Mouse (Mus musculus): ENCODE results near the gene Grk1. TPM values are rescaled to one million over a fixed set of nuclear protein-coding genes. Genes with fewer than 3 reads are reported as not detected.

The Grk1 gene
- polyA plus RNA-seq, 1 experiment from 2014 or later = 0.03 TPM

GRCm38 (mm10) chr8:13396725-13397124 lies 8.2 kb upstream of the Grk1 start, which contains the start of gene Atp4b:
TSS of gene Atp4b (minus strand) at chr8:13396825.
- Histone ChIP-seq H3K27ac (no peak within 1 kb of the TSS), H3K4me1 (no peaks in the 10 kb centered on the region), H3K36me3 (replicated peaks) (no peaks in the 10 kb centered on the region), H3K4me3 (no peak within 1 kb of the TSS), H3K9me3 (no peaks in the 10 kb centered on the region), H3K27me3 (replicated peaks) (no peaks in the 10 kb centered on the region), H3K4me2 (no peak within 1 kb of the TSS), H3K9ac (no peak within 1 kb of the TSS)
- no peak for ATAC-seq (replicated peaks)
- WGBS = 88% methylated on average over 5 of the region's 5 CpGs

DNA sequence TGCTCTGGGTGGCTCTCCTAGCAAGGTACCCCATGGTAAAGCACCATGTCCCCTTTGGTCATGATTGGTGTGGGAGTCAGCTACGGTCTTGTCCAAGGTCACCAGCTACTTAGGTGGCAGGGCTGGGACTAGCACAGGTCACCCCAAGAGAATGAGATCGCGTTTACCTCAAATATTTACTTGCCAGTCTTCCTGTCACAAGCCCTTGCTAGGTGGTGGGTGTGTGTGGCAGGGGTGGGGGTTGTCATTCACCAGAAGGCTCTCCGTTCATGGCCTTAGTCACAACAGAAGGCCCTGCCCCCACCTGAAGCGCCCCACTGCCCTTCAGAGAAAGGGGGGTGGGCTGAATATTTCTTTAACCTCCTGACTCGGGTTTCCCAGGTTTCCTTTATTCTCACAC lies 1.4 kb upstream of the Grk1 start:
- 77% methylated on average over 6 of the region's 6 CpGs for WGBS
- Histone ChIP-seq H3K4me3 (no peak overlapping the region), H3K9me3 (no peaks in the 10 kb centered on the region)

DNA sequence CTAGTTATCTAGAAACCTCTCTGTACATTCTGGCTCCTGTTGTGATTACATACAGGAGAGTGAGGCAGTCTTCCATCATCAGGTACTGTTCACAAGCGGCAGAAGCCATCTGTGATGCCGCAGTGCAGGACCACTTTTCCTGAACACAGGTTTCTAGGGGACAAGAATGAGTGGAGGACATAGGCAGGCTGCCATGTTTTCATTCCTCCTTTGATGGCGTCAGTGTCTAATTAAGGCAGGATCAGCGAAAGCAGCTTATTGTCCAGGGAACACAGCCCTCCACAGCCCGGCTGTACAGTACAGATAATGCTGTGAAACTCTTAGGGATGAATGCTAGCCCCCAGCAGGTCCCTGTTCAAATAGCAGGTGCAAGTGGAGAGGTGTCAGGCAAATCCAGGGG lies 1.1 kb downstream of the Grk1 start:
- Histone ChIP-seq H3K4me1 (no peaks in the 10 kb centered on the region), H3K27ac (no peak overlapping the region), H3K36me3 (replicated peaks) (no peaks in the 10 kb centered on the region), H3K4me3 (no peak overlapping the region), H3K4me2 (no peak overlapping the region), H3K27me3 (replicated peaks) (no peaks in the 10 kb centered on the region), H3K9ac (no peak overlapping the region), H3K9me3 (no peaks in the 10 kb centered on the region)
- WGBS = 53% methylated on average over 5 of the region's 5 CpGs
- no peak for ATAC-seq (replicated peaks)

More for the DNA sequence above, 1.4 kb upstream of the Grk1 start:
- Histone ChIP-seq H3K9ac (no peak overlapping the region), H3K4me2 (no peak overlapping the region), H3K27ac (no peak overlapping the region), H3K36me3 (replicated peaks) (no peaks in the 10 kb centered on the region), H3K4me1 (no peaks in the 10 kb centered on the region), H3K27me3 (replicated peaks) (no peaks in the 10 kb centered on the region)
- no peak for ATAC-seq (replicated peaks)

- Histone ChIP-seq H3K9me3 (no peaks in the 10 kb centered on the region), H3K27me3 (replicated peaks) (no peaks in the 10 kb centered on the region), H3K4me1 (no peaks in the 10 kb centered on the region), H3K27ac (no peak overlapping the region), H3K4me3 (no peak overlapping the region), H3K4me2 (no peak overlapping the region), H3K36me3 (replicated peaks) (no peaks in the 10 kb centered on the region), H3K9ac (no peak overlapping the region)
- WGBS = 27% methylated on average over 6 of the region's 6 CpGs
- no peak for ATAC-seq (replicated peaks)
Observed at GRCm38 (mm10) chr8:13411597-13411996, 6.7 kb downstream of the Grk1 start.

DNA sequence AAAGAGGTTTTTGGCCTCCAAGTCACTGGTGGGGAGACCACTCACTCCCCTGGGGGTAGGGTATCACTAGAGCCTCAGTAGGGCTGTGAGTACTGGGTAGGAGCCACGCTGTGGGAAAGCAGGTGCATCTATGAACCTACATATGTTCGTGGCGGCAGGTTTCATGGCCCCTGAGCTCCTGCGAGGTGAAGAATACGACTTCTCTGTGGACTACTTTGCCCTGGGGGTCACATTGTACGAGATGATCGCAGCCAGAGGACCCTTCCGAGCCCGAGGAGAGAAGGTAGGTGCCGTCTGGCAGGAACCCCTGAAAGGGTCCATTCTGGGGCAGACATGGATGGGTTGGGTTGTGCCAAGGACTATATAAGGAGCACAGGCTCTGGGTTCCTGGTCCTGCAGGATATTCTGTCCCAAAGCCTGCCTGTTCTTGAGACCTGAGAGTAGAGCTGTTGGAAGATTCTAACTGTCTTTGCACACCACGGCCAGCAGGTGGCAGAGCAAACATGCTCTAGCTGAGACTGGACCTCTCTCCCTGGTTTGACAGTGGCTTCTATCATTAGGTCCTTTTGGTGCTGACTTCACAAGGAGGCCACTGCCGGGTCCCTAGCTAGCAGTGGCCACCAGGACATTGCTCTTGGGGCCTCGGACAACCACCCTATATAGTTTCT lies 8.1 kb downstream of the Grk1 start:
- Histone ChIP-seq H3K36me3 (replicated peaks) (no peaks in the 10 kb centered on the region), H3K27ac (no peak overlapping the region), H3K27me3 (replicated peaks) (no peaks in the 10 kb centered on the region), H3K9me3 (no peaks in the 10 kb centered on the region), H3K9ac (no peak overlapping the region), H3K4me3 (no peak overlapping the region), H3K4me2 (no peak overlapping the region), H3K4me1 (no peaks in the 10 kb centered on the region)
- no peak for ATAC-seq (replicated peaks)
- 62% methylated on average over 13 of the region's 13 CpGs for WGBS

DNA sequence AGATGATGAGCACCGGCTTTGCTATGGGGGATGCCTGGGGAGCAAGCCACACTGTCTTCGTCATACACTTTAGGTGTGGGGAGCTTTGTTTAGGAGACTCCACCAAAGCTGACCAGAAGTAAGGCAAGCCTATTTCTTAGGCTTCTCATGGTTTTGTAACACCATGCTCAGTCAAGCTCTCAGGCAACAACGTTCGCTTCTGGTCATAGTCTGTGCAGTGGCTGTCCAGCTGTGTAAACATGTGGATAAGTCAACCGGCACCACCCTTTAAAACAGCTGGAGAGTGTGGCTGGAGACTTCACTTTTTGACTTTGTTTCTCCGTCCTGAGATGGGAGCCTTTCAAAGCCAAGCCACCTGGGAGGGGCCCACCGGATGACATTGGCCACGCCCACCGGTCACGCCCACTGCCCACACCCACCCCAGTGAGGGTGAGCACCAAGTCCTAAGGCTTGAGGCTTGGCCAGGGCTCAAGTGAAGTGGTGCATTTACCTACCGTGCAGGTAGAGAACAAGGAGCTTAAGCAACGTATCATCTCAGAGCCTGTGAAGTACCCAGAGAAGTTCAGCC lies 9.0 kb downstream of the Grk1 start:
- no peak overlapping the region for H3K4me3 ChIP-seq
- H3K36me3 ChIP-seq (replicated peaks) = no peaks in the 10 kb centered on the region
- ATAC-seq (replicated peaks) = no peak
- WGBS = 60% methylated on average over 12 of the region's 12 CpGs
- no peak overlapping the region for H3K4me2 ChIP-seq
- no peaks in the 10 kb centered on the region for H3K9me3 ChIP-seq
- H3K27me3 ChIP-seq (replicated peaks) = no peaks in the 10 kb centered on the region
- no peaks in the 10 kb centered on the region for H3K4me1 ChIP-seq
- no peak overlapping the region for H3K9ac ChIP-seq
- no peak overlapping the region for H3K27ac ChIP-seq

DNA sequence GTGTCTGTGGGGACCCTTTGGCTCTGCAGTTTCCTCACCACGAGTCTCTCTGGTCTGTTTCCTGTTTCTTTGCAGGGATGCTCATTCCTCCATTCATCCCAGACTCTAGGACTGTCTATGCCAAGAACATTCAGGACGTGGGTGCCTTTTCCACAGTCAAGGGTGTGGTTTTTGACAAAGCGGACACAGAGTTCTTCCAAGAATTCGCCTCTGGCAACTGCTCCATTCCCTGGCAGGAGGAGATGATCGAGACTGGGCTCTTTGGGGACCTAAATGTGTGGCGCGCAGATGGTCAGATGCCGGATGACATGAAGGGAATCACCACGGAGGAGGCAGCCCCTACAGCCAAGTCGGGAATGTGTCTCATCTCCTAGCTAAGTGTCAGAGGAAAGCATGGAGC lies 11.0 kb downstream of the Grk1 start:
- WGBS = 80% methylated on average over 10 of the region's 10 CpGs
- Histone ChIP-seq H3K9me3 (no peaks in the 10 kb centered on the region), H3K4me1 (no peaks in the 10 kb centered on the region), H3K27me3 (replicated peaks) (no peaks in the 10 kb centered on the region), H3K9ac (no peak overlapping the region), H3K4me2 (no peak overlapping the region), H3K36me3 (replicated peaks) (no peaks in the 10 kb centered on the region), H3K27ac (no peak overlapping the region), H3K4me3 (no peak overlapping the region)
- ATAC-seq (replicated peaks) = no peak

DNA sequence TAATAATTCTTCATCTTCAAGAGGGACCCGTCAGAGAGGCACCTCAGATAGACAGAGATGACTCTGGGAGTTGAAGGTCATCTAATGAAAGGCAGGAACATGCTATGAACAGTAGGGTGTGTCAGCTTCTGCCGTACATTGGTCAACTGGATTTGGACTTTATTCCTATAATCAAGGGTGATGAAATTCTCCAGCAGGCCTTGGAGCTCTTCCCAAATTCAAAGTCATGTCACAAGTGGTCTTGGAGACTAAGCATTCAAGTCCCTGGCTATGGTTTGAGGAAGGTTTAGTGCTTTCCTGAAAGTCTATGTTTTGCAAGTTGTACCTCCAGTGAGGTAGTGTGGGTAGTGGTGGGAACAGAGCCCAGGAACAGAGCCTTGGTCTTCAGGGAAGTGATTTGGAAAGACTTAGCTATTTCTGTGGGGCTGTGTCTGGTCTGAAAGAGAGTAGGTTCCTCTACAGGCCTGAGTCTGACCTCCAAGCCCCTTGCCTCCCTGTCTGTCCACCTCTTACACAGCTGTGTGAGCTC lies 14.3 kb downstream of the Grk1 start:
- Histone ChIP-seq H3K9ac (no peak overlapping the region), H3K27me3 (replicated peaks) (no peaks in the 10 kb centered on the region), H3K9me3 (no peaks in the 10 kb centered on the region), H3K27ac (no peak overlapping the region), H3K4me2 (no peak overlapping the region), H3K36me3 (replicated peaks) (no peaks in the 10 kb centered on the region), H3K4me3 (no peak overlapping the region), H3K4me1 (no peaks in the 10 kb centered on the region)
- no peak for ATAC-seq (replicated peaks)
- 79% methylated on average over 2 of the region's 2 CpGs for WGBS

DNA sequence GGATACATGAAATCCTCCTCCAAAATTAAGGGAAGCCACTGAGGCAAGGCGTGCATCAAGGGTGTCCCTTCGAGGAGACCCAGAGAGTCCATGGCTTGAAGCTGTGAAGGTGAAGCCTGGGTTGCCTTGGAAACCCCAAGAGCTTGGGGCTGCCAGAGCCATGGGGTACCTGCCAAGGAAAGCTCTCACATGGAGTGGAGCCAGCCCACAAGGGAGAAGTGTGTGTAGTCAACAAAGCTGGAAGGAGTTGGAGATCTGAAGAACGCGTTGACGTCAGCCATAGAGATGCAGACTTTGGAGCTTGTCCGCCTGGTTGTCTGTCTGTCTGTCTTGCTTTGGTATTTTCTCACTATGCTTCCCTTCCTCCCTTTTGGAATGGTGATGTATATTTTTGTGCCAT lies 16.1 kb downstream of the Grk1 start:
- H3K9ac ChIP-seq = no peak overlapping the region
- 91% methylated on average over 6 of the region's 6 CpGs for WGBS
- no peak for ATAC-seq (replicated peaks)
- H3K36me3 ChIP-seq (replicated peaks) = no peaks in the 10 kb centered on the region
- no peaks in the 10 kb centered on the region for H3K4me1 ChIP-seq
- no peak overlapping the region for H3K4me3 ChIP-seq
- H3K27me3 ChIP-seq (replicated peaks) = no peaks in the 10 kb centered on the region
- H3K27ac ChIP-seq = no peak overlapping the region
- no peak overlapping the region for H3K4me2 ChIP-seq
- no peaks in the 10 kb centered on the region for H3K9me3 ChIP-seq

DNA sequence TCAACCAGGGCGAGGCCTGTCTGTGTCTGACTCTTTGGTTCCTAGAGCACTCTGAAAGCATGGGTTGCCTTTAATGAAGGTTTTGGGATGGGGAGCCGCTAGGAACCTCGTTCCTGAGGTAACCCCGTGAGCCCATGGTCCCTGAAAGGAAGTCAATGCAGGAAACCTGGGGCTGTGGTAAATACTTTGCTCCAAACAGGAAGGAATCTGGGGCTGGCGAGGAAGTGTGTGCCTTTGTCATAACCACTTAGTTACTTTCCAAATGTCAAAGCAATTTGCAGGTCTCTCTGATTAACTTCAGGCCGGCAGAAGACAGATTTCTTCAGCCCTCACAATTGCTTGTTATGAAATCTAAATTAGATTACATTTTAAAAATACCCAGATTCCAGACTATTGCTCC lies 22.5 kb downstream of the Grk1 start:
- Histone ChIP-seq H3K27me3 (replicated peaks) (no peaks in the 10 kb centered on the region), H3K4me3 (no peak overlapping the region), H3K9me3 (no peaks in the 10 kb centered on the region), H3K4me1 (no peaks in the 10 kb centered on the region), H3K27ac (no peak overlapping the region), H3K4me2 (no peak overlapping the region), H3K36me3 (replicated peaks) (no peaks in the 10 kb centered on the region), H3K9ac (no peak overlapping the region)
- no peak for ATAC-seq (replicated peaks)
- WGBS = 82% methylated on average over 6 of the region's 6 CpGs

DNA sequence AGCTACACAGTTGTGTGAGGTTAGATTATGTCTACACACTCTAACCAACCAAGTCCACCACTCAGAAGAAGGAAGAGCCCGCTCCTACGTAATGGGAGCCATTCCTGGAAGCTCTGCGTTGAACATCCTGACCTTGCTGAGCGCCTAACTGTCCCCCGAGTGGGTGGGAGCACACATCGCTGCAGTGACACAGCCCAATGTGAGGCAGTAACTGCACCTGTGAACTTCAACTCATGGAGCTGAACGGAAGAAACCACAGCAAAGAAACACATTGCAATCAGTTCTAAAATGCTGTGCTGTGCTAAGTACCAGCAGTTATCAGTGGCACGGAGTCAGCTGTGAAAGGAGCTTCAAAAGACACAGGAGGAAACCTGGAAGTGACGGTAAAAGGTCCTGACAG lies 23.3 kb downstream of the Grk1 start:
- no peak for ATAC-seq (replicated peaks)
- no peaks in the 10 kb centered on the region for H3K4me1 ChIP-seq
- no peak overlapping the region for H3K4me3 ChIP-seq
- no peak overlapping the region for H3K27ac ChIP-seq
- no peak overlapping the region for H3K4me2 ChIP-seq
- no peaks in the 10 kb centered on the region for H3K36me3 ChIP-seq (replicated peaks)
- no peak overlapping the region for H3K9ac ChIP-seq
- no peaks in the 10 kb centered on the region for H3K27me3 ChIP-seq (replicated peaks)
- 90% methylated on average over 9 of the region's 9 CpGs for WGBS
- H3K9me3 ChIP-seq = no peaks in the 10 kb centered on the region

GRCm38 (mm10) chr8:13430412-13430811 lies 25.5 kb downstream of the Grk1 start:
- Histone ChIP-seq H3K4me2 (no peak overlapping the region), H3K9me3 (no peaks in the 10 kb centered on the region), H3K4me3 (no peak overlapping the region), H3K36me3 (replicated peaks) (no peaks in the 10 kb centered on the region), H3K27me3 (replicated peaks) (peaks cover 13% of the 10 kb centered on the region; the same call in 1 of the 2 replicates), H3K4me1 (no peaks in the 10 kb centered on the region; the same call in 1 of the 2 replicates), H3K9ac (no peak overlapping the region), H3K27ac (no peak overlapping the region)
- ATAC-seq (replicated peaks) = no peak
- 80% methylated on average over 7 of the region's 7 CpGs for WGBS

DNA sequence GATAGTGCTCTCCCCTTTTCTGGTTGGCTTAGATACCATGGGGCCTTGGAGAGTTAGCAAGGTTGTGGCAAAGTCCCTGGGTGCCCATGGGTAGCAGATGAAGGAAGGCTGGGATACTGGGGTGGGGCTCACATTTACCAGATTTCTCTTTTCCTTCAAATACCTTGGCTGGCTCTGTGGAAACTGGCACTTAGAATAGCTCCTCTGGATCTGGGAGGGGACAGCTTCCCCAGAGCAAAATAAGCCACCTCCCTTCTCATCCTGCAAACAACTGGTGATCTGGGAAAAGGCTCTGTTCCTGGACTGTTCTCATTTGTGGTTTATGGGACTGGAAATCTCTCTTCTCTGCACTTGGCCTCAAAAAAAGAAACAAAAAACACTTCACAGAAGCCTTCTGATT lies 26.0 kb downstream of the Grk1 start:
- no peak for ATAC-seq (replicated peaks)
- Histone ChIP-seq H3K27ac (no peak overlapping the region), H3K27me3 (replicated peaks) (peaks cover 17% of the 10 kb centered on the region), H3K36me3 (replicated peaks) (no peaks in the 10 kb centered on the region), H3K9me3 (no peaks in the 10 kb centered on the region), H3K4me1 (no peaks in the 10 kb centered on the region; the same call in 1 of the 2 replicates), H3K9ac (no peak overlapping the region), H3K4me3 (no peak overlapping the region), H3K4me2 (no peak overlapping the region)

Data from midbrain, embryonic 15.5 days (tissue).